Mouse (Mus musculus): ENCODE data around the gene Tdpoz4.
"Not testable (repeated sequence)": the region's sequence is repeated elsewhere in the genome, so short reads cannot be mapped to it uniquely, and the experiment has no call there.

Tdpoz4 gene

GRCm38 (mm10) chr3:93796098-93796497 is at the start of gene Tdpoz4:
Gene Tdpoz4 (plus strand): TSS chr3:93796398.
- in situ Hi-C loops (cut with MboI; ENCODE audit: low pct_unique_long_range_greater_than_20kb in 1 of 2, low sequenced_read_pairs in 2 of 2, unreplicated experiment in 1 of 2): not testable (repeated sequence)

- in situ Hi-C loops (cut with MboI; ENCODE audit: low pct_unique_long_range_greater_than_20kb in 1 of 2, low sequenced_read_pairs in 2 of 2, unreplicated experiment in 1 of 2): loop anchor here in 1 of 2 experiments (25.0 kb wide), 1 partner anchor 92 kb away; the partner anchor contains the start of gene Tdpoz2
Measured at GRCm38 (mm10) chr3:93754022-93754421, 42.2 kb upstream of the Tdpoz4 start.

GRCm38 (mm10) chr3:93772700-93773099 is 23.5 kb upstream of the Tdpoz4 start, which contains the start of gene Gm5773:
Gene Gm5773 (plus strand): TSS chr3:93773000.
- in situ Hi-C loops (cut with MboI; ENCODE audit: low pct_unique_long_range_greater_than_20kb in 1 of 2, low sequenced_read_pairs in 2 of 2, unreplicated experiment in 1 of 2): loop anchor here in 1 of 2 experiments (25.0 kb wide), 1 partner anchor 110 kb away; the partner anchor contains the start of gene Tdpoz2

- in situ Hi-C loops (cut with MboI; ENCODE audit: low pct_unique_long_range_greater_than_20kb in 1 of 2, low sequenced_read_pairs in 2 of 2, unreplicated experiment in 1 of 2): loop anchor here (5.0 to 25.0 kb wide), 2 partner anchors 201 to 424 kb away; no protein-coding TSS in a partner anchor
Measured at GRCm38 (mm10) chr3:93813341-93813740, 17.1 kb downstream of the Tdpoz4 start.

GRCm38 (mm10) chr3:93825720-93826119 is 29.5 kb downstream of the Tdpoz4 start, which contains the start of gene Tdpoz3:
Gene Tdpoz3 (plus strand): TSS chr3:93826020.
- in situ Hi-C loops (cut with MboI; ENCODE audit: low pct_unique_long_range_greater_than_20kb in 1 of 2, low sequenced_read_pairs in 2 of 2, unreplicated experiment in 1 of 2): not testable (repeated sequence)

All from mouse embryonic stem cell (cell line).